Mouse (Mus musculus) C2C12 (cell line): ENCODE results near the gene Trabd2b.

Experiments
- CEBPB ChIP-seq: IDR thresholded peaks from one replicate; pipeline ENCODE4 v1.6.1; 2011; ENCODE audit warnings: low read depth, mild to moderate bottlenecking, control low read depth, moderate library complexity
- CTCF ChIP-seq: IDR thresholded peaks from one replicate; pipeline ENCODE4 v1.5.1; 2011; ENCODE audit not compliant: control insufficient read depth, insufficient read depth, insufficient read length
- MAX ChIP-seq: IDR thresholded peaks from one replicate; pipeline ENCODE4 v1.6.1; 2011; ENCODE audit warnings: mild to moderate bottlenecking, control low read depth
- MYOD1 ChIP-seq: IDR thresholded peaks from one replicate; pipeline ENCODE4 v1.6.1; 2011; ENCODE audit warnings: low read depth; ENCODE audit not compliant: control insufficient read depth, insufficient read length
- MYOG ChIP-seq: IDR thresholded peaks from one replicate; pipeline ENCODE4 v1.6.1; 2011; ENCODE audit not compliant: control insufficient read depth, insufficient read length; ENCODE audit errors: extremely low read depth

DNA sequence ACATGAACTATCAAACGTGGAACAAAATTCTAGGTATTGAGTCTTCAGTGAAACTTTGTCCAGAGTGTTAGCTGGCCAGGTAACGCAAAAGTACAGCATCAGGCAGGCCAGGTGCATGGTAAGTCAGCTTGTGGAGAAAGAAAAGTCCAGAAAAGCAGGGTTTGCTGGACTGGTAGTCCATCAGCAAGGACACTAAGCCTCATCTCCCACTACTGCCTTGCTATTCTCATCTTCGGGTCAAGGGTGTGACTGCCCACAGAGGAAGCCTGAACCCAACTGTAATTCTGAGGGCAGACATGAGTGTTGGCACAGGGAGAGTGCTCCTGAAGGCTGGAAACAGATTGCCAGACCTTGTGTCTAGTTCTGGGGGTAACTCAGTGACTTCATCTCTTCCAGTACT lies 111.5 kb downstream of the Trabd2b start:
- TF ChIP-seq CTCF (no peak), MAX (no peak), MYOD1 (no peak), CEBPB (no peak), MYOG (no peak)
